Mouse (Mus musculus): ENCODE results near the gene Ostn.
"Not testable (repeated sequence)": the region's sequence is repeated elsewhere in the genome, so short reads cannot be mapped to it uniquely, and the experiment has no call there.

Ostn gene

GRCm38 (mm10) chr16:27307189-27307588 is at the start of gene Ostn:
Gene Ostn (plus strand): TSS chr16:27307489.
- not testable (repeated sequence) for DNase-seq (ENCODE audit: extremely low read depth, low read depth, low spot score)

GRCm38 (mm10) chr16:27268748-27269147 is 38.5 kb upstream of the Ostn start:
- DNase-seq (ENCODE audit: extremely low read depth, low read depth, low spot score), result no peak

GRCm38 (mm10) chr16:27287410-27287809 is 19.9 kb upstream of the Ostn start:
- no peak for DNase-seq (ENCODE audit: extremely low read depth, low read depth, low spot score)

GRCm38 (mm10) chr16:27296508-27296907 is 10.8 kb upstream of the Ostn start:
- no peak for DNase-seq (ENCODE audit: extremely low read depth, low read depth, low spot score)

GRCm38 (mm10) chr16:27296929-27297328 is 10.4 kb upstream of the Ostn start:
- DNase-seq (ENCODE audit: extremely low read depth, low read depth, low spot score), result no peak

- peak; percentile 5 for DNase-seq (ENCODE audit: extremely low read depth, low read depth, low spot score)
Observed at GRCm38 (mm10) chr16:27319099-27319498, 11.8 kb downstream of the Ostn start.

- DNase-seq (ENCODE audit: extremely low read depth, low read depth, low spot score), result no peak
Observed at GRCm38 (mm10) chr16:27322047-27322446, 14.8 kb downstream of the Ostn start.

GRCm38 (mm10) chr16:27326463-27326862 is 19.2 kb downstream of the Ostn start:
- peak; percentile 37 for DNase-seq (ENCODE audit: extremely low read depth, low read depth, low spot score)

GRCm38 (mm10) chr16:27347521-27347920 is 40.2 kb downstream of the Ostn start:
- DNase-seq (ENCODE audit: extremely low read depth, low read depth, low spot score), result peak; percentile 97

- DNase-seq (ENCODE audit: extremely low read depth, low read depth, low spot score), result no peak
Observed at GRCm38 (mm10) chr16:27348359-27348758, 41.1 kb downstream of the Ostn start.

GRCm38 (mm10) chr16:27349235-27349634 is 41.9 kb downstream of the Ostn start:
- DNase-seq (ENCODE audit: extremely low read depth, low read depth, low spot score), result no peak

GRCm38 (mm10) chr16:27349878-27350532 is 42.7 kb downstream of the Ostn start:
- no peak for DNase-seq (ENCODE audit: extremely low read depth, low read depth, low spot score)

GRCm38 (mm10) chr16:27354464-27354863 is 47.2 kb downstream of the Ostn start:
- peak; percentile 21 for DNase-seq (ENCODE audit: extremely low read depth, low read depth, low spot score)

GRCm38 (mm10) chr16:27360059-27360458 is 52.8 kb downstream of the Ostn start:
- no peak for DNase-seq (ENCODE audit: extremely low read depth, low read depth, low spot score)

GRCm38 (mm10) chr16:27370191-27370590 is 62.9 kb downstream of the Ostn start, which contains the start of gene Uts2b:
Gene Uts2b (minus strand): TSS chr16:27370239.
- DNase-seq (ENCODE audit: extremely low read depth, low read depth, low spot score), result no peak

- DNase-seq (ENCODE audit: extremely low read depth, low read depth, low spot score), result no peak
Observed at GRCm38 (mm10) chr16:27370700-27371099, 63.4 kb downstream of the Ostn start.

GRCm38 (mm10) chr16:27374139-27374538 is 66.8 kb downstream of the Ostn start:
- no peak for DNase-seq (ENCODE audit: extremely low read depth, low read depth, low spot score)

GRCm38 (mm10) chr16:27375318-27375717 is 68.0 kb downstream of the Ostn start:
- no peak for DNase-seq (ENCODE audit: extremely low read depth, low read depth, low spot score)

- DNase-seq (ENCODE audit: extremely low read depth, low read depth, low spot score), result no peak
Observed at GRCm38 (mm10) chr16:27376556-27376955, 69.3 kb downstream of the Ostn start.

GRCm38 (mm10) chr16:27382217-27382616 is 74.9 kb downstream of the Ostn start:
- DNase-seq (ENCODE audit: extremely low read depth, low read depth, low spot score), result no peak

- no peak for DNase-seq (ENCODE audit: extremely low read depth, low read depth, low spot score)
Observed at GRCm38 (mm10) chr16:27384893-27385603, 77.8 kb downstream of the Ostn start.

- no peak for DNase-seq (ENCODE audit: extremely low read depth, low read depth, low spot score)
Observed at GRCm38 (mm10) chr16:27385649-27386048, 78.4 kb downstream of the Ostn start.
